Mouse (Mus musculus): ENCODE data around the gene Rpl23a. TPM values are rescaled to one million over a fixed set of nuclear protein-coding genes. Genes with fewer than 3 reads are reported as not detected.

Gene Rpl23a
- 1,000 to 10,000 TPM; 1,229 to 1,373 TPM for polyA plus RNA-seq (2017; shearing (Covaris generic))

GRCm38 (mm10) chr11:78182961-78183844, at the start of gene Rpl23a:
Rpl23a (minus strand) TSS chr11:78183584.

GRCm38 (mm10) chr11:78193113-78193512, 9.7 kb upstream of the Rpl23a start, which contains the start of gene Proca1:
Proca1 (plus strand) TSS chr11:78193392.

GRCm38 (mm10) chr11:78188331-78189233, 5.2 kb upstream of the Rpl23a start, which contains the start of gene Rab34:
Rab34 (plus strand) TSS chr11:78188430.

GRCm38 (mm10) chr11:78176402-78176862, 7.0 kb downstream of the Rpl23a start, which contains the start of the genes Nek8 and Tlcd1:
Nek8 (minus strand) TSS chr11:78176675.
Tlcd1 (plus strand) TSS chr11:78176711.

GRCm38 (mm10) chr11:78164924-78165760, 18.2 kb downstream of the Rpl23a start, which contains the start of gene Traf4:
Traf4 (minus strand) TSS chr11:78165589.

Other genes starting within 250 kb of the Rpl23a start
- 10 to 100 TPM; 39.8 to 49.5 TPM for gene Phf12, start 200.8 kb downstream of the Rpl23a start, polyA plus RNA-seq (2017; shearing (Covaris generic))
- 10 to 100 TPM in 1 of 2 experiments, 1 to 10 TPM in 1; 3.5 to 11.3 TPM for gene Dhrs13, start 151.3 kb downstream of the Rpl23a start, polyA plus RNA-seq (2017; shearing (Covaris generic))
- gene Flot2, start 145.7 kb downstream of the Rpl23a start, polyA plus RNA-seq (2017; shearing (Covaris generic)), result 10 to 100 TPM; 45.2 to 46.9 TPM
- 10 to 100 TPM; 35.2 to 42.6 TPM for gene Eral1, start 103.2 kb downstream of the Rpl23a start, polyA plus RNA-seq (2017; shearing (Covaris generic))
- gene Fam222b, start 88.9 kb downstream of the Rpl23a start, polyA plus RNA-seq (2017; shearing (Covaris generic)), result 10 to 100 TPM; 16.4 to 22.2 TPM
- 10 to 100 TPM; 37.7 to 41.3 TPM for gene Traf4, start 18.0 kb downstream of the Rpl23a start, polyA plus RNA-seq (2017; shearing (Covaris generic))
- gene Nek8, start 6.9 kb downstream of the Rpl23a start, polyA plus RNA-seq (2017; shearing (Covaris generic)), result 10 to 100 TPM; 10.2 to 10.5 TPM
- 1 to 10 TPM; 3.2 to 3.4 TPM for gene Tlcd1, start 6.9 kb downstream of the Rpl23a start, polyA plus RNA-seq (2017; shearing (Covaris generic))
- gene Rab34, start 4.8 kb upstream of the Rpl23a start, polyA plus RNA-seq (2017; shearing (Covaris generic)), result 1 to 10 TPM; 1.6 to 3.9 TPM
- gene Proca1, start 9.8 kb upstream of the Rpl23a start, polyA plus RNA-seq (2017; shearing (Covaris generic)), result 1 to 10 TPM in 1 of 2 experiments, under 1 TPM in 1; 0.71 to 3.6 TPM
- 100 to 1,000 TPM in 1 of 2 experiments, 10 to 100 TPM in 1; 85.9 to 108 TPM for gene Sdf2, start 62.2 kb upstream of the Rpl23a start, polyA plus RNA-seq (2017; shearing (Covaris generic))
- 10 to 100 TPM; 35.7 to 38.9 TPM for gene Supt6, start 62.4 kb upstream of the Rpl23a start, polyA plus RNA-seq (2017; shearing (Covaris generic))
- 10 to 100 TPM; 70.9 to 82.1 TPM for gene 2610507B11Rik, start 78.2 kb upstream of the Rpl23a start, polyA plus RNA-seq (2017; shearing (Covaris generic))
- 1 to 10 TPM in 1 of 2 experiments, under 1 TPM in 1; 0.61 to 1.1 TPM for gene BC030499, start 107.3 kb upstream of the Rpl23a start, polyA plus RNA-seq (2017; shearing (Covaris generic))
- gene Spag5, start 117.9 kb upstream of the Rpl23a start, polyA plus RNA-seq (2017; shearing (Covaris generic)), result 1 to 10 TPM; 1.8 to 2.6 TPM
- 10 to 100 TPM in 1 of 2 experiments, 1 to 10 TPM in 1; 4.7 to 11.9 TPM for gene Aldoc, start 139.4 kb upstream of the Rpl23a start, polyA plus RNA-seq (2017; shearing (Covaris generic))
- gene Pigs, start 144.8 kb upstream of the Rpl23a start, polyA plus RNA-seq (2017; shearing (Covaris generic)), result 100 to 1,000 TPM in 1 of 2 experiments, 10 to 100 TPM in 1; 97.8 to 113 TPM
- gene Unc119, start 159.9 kb upstream of the Rpl23a start, polyA plus RNA-seq (2017; shearing (Covaris generic)), result 10 to 100 TPM; 58.4 to 82.5 TPM
- gene Foxn1, start 203.0 kb upstream of the Rpl23a start, polyA plus RNA-seq (2017; shearing (Covaris generic)), result under 1 TPM; 0.30 to 0.45 TPM
- not detected for gene Slc13a2, start 238.6 kb upstream of the Rpl23a start, polyA plus RNA-seq (2017; shearing (Covaris generic))